Mouse (Mus musculus) midbrain, postnatal 0 days (tissue): ENCODE data around the gene Klf13. TPM values are rescaled to one million over a fixed set of nuclear protein-coding genes. Genes with fewer than 3 reads are reported as not detected.
A peak's percentile ranks its signal among the peaks of the same experiment; 100 is the strongest.

Experiments
- ATAC-seq: fragments of 200-750 bp; cut with Nextera tagmentation; 2 replicates; pipeline ENCODE4 v1.8.0; 2017; ENCODE audit warnings: moderate number of reproducible peaks, mild to moderate bottlenecking, moderate TSS enrichment, moderate library complexity; ENCODE audit not compliant: low FRiP score
- DNase-seq: peaks from one replicate; pipeline ENCODE4 v3.0.0-alpha.2; 2015; ENCODE audit warnings: low spot score
- H3K27ac ChIP-seq: fragments of 300-500 bp; sonication (generic); 2 replicates; pipeline ENCODE4 v1.5.1; 2014; ENCODE audit warnings: low read depth, mild to moderate bottlenecking, low read length, mixed read lengths
- H3K27me3 ChIP-seq: fragments of 300-500 bp; sonication (generic); 2 replicates; pipeline ENCODE4 v1.6.1; 2014; ENCODE audit warnings: low read length, control low read depth, mixed read lengths; ENCODE audit not compliant: insufficient read depth
- H3K36me3 ChIP-seq: fragments of 300-500 bp; sonication (generic); 2 replicates; pipeline ENCODE4 v1.6.1; 2014; ENCODE audit warnings: low read length, control low read depth, mixed read lengths; ENCODE audit not compliant: insufficient read depth
- H3K4me1 ChIP-seq: fragments of 300-500 bp; sonication (generic); 2 replicates; pipeline ENCODE4 v1.6.1; 2014; ENCODE audit warnings: mild to moderate bottlenecking, control low read depth, antibody characterized with exemption, low read length, mixed read lengths; ENCODE audit not compliant: insufficient read depth
- H3K4me2 ChIP-seq: fragments of 300-500 bp; sonication (generic); 2 replicates; pipeline ENCODE4 v1.6.1; 2014; ENCODE audit warnings: low read depth, mild to moderate bottlenecking, low read length, mixed read lengths; ENCODE audit not compliant: poor library complexity, severe bottlenecking
- H3K4me3 ChIP-seq: fragments of 300-500 bp; sonication (generic); 2 replicates; pipeline ENCODE4 v1.5.1; 2014; ENCODE audit warnings: low read depth, mild to moderate bottlenecking, low read length, moderate library complexity
- H3K9ac ChIP-seq: fragments of 300-500 bp; sonication (generic); replicated peaks from 2 replicates; pipeline ENCODE4 v1.6.1; 2014; ENCODE audit warnings: mild to moderate bottlenecking, low read length, moderate library complexity, mixed read lengths; ENCODE audit not compliant: poor library complexity, severe bottlenecking
- H3K9me3 ChIP-seq: fragments of 300-500 bp; sonication (generic); 2 replicates; pipeline ENCODE4 v1.6.1; 2016; ENCODE audit warnings: low read length, control low read depth
- CTCF ChIP-seq: IDR thresholded peaks from 2 replicates; pipeline ENCODE4 v1.5.1; 2016; ENCODE audit warnings: antibody characterized with exemption, mild to moderate bottlenecking
- WGBS: fragments of 180-500 bp; shearing (Covaris S2); extraction: QIAGEN DNeasy Blood & Tissue Kit; methylation state at CpG from one replicate; pipeline ENCODE4 v1.1.7; 2014; 5-methylcytosine and 5-hydroxymethylcytosine counted together
- polyA plus RNA-seq: library from polyadenylated mRNA; unstranded; fragments of >200 nt; fragmentation: Nextera tagmentation; extraction: Ambion mirVana; gene quantifications from 2 replicates; pipeline ENCODE4 v1.2.1, GENCODE M21; 2015
- total RNA-seq: library from RNA; depleted of rRNA; stranded (reverse); fragments of >200 nt; gene quantifications from 2 replicates; pipeline ENCODE4 v1.2.3, GENCODE M21; 2014

Klf13 gene
- total and polyA plus RNA-seq, 2 experiments from 2014 or later = 21.5 to 26.6 TPM

- no peak for ATAC-seq
- TF ChIP-seq CTCF = no peak
- Histone ChIP-seq H3K4me2 (no peak overlapping the region), H3K9ac (no peak overlapping the region), H3K4me1 (no peaks in the 10 kb centered on the region; the same call in 1 of the 2 replicates), H3K4me3 (no peak overlapping the region), H3K36me3 (no peaks in the 10 kb centered on the region), H3K27me3 (no peaks in the 10 kb centered on the region), H3K9me3 (no peaks in the 10 kb centered on the region), H3K27ac (no peak overlapping the region; the same call in 1 of the 2 replicates)
- DNase-seq = no peak
- 68% methylated on average over 3 of the region's 3 CpGs for WGBS
Observed at GRCm38 (mm10) chr7:63926492-63926891, 12.2 kb downstream of the Klf13 start.

GRCm38 (mm10) chr7:63925413-63926360, 13.0 kb downstream of the Klf13 start:
- TF ChIP-seq CTCF = no peak
- H3K4me1 ChIP-seq = no peaks in the 10 kb centered on the region; the same call in 1 of the 2 replicates
- DNase-seq = peak; percentile 51

GRCm38 (mm10) chr7:63924747-63925412, 13.8 kb downstream of the Klf13 start:
- Histone ChIP-seq H3K4me1 (no peaks in the 10 kb centered on the region; the same call in 1 of the 2 replicates), H3K4me2 (no peak overlapping the region), H3K27me3 (no peaks in the 10 kb centered on the region), H3K9ac (no peak overlapping the region), H3K27ac (0 out of 2 replicates have a peak overlapping the region, but pooled peaks have one; percentile 1), H3K9me3 (no peaks in the 10 kb centered on the region), H3K4me3 (no peak overlapping the region), H3K36me3 (no peaks in the 10 kb centered on the region)
- TF ChIP-seq CTCF = no peak
- peak; percentile 72 for DNase-seq
- 45% methylated on average over 6 of the region's 6 CpGs for WGBS
- no peak for ATAC-seq

More at GRCm38 (mm10) chr7:63925413-63926360, 13.0 kb downstream of the Klf13 start:
- Histone ChIP-seq H3K4me2 (no peak overlapping the region), H3K4me3 (no peak overlapping the region), H3K9me3 (no peaks in the 10 kb centered on the region), H3K27me3 (no peaks in the 10 kb centered on the region), H3K36me3 (no peaks in the 10 kb centered on the region), H3K9ac (no peak overlapping the region), H3K27ac (0 out of 2 replicates have a peak overlapping the region, but pooled peaks have one; percentile 1)
- WGBS = 70% methylated on average over 14 of the region's 14 CpGs
- no peak; the same call in 1 of the 2 replicates for ATAC-seq

- Histone ChIP-seq H3K4me2 (no peak overlapping the region), H3K36me3 (no peaks in the 10 kb centered on the region), H3K4me3 (no peak overlapping the region), H3K27me3 (no peaks in the 10 kb centered on the region), H3K27ac (no peak overlapping the region), H3K4me1 (no peaks in the 10 kb centered on the region; the same call in 1 of the 2 replicates), H3K9me3 (no peaks in the 10 kb centered on the region), H3K9ac (no peak overlapping the region)
- DNase-seq (no peak), ATAC-seq (no peak)
- WGBS = 56% methylated on average over 1 of the region's 1 CpGs
- no peak; the same call in 1 of the 2 replicates for TF ChIP-seq CTCF
Observed at GRCm38 (mm10) chr7:63924151-63924550, 14.6 kb downstream of the Klf13 start.

GRCm38 (mm10) chr7:63922975-63923374, 15.7 kb downstream of the Klf13 start:
- peaks cover 7% of the 10 kb centered on the region; the same call in 1 of the 2 replicates for H3K4me1 ChIP-seq
- WGBS = 88% methylated on average over 1 of the region's 1 CpGs

More at GRCm38 (mm10) chr7:63922975-63923374, 15.7 kb downstream of the Klf13 start:
- Histone ChIP-seq H3K9ac (no peak overlapping the region), H3K4me3 (no peak overlapping the region), H3K9me3 (no peaks in the 10 kb centered on the region), H3K36me3 (no peaks in the 10 kb centered on the region), H3K27ac (no peak overlapping the region), H3K27me3 (no peaks in the 10 kb centered on the region), H3K4me2 (no peak overlapping the region)
- ATAC-seq (no peak), DNase-seq (no peak)
- no peak for TF ChIP-seq CTCF
